In the genomic region with DNA sequence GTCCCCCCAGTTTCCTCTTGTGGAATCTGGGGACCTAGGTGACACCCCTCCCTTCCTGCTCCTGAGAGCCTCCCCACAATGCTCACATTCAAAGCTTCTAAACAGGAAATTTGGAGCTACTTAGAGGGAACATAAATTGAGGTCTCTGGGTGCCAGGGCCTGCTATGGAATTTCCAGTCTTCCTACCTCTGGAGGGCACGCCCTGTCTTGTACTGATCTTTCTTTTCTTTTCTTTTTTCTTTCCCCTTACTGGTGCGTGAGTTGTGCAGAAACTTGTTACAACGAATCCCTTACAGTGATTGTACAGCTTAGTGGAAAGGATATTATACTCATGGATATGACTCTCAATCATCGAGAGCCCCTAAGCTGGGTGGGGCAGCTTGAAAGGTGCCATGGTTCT, we compare ENCODE assay signal across 23 mouse cellular contexts. TPM values are rescaled to one million over a fixed set of nuclear protein-coding genes. Genes with fewer than 3 reads are reported as not detected.
"Had no signal": no experiment of that assay in that cellular context is flagged by ENCODE, and none has a peak within 500 bp of the region (broad histone marks: within the 10 kb centered on the region; RNA-seq: fewer than 3 reads in every experiment).

No protein-coding gene starts in this region.

- H3K4me3 ChIP-seq: liver, embryonic 12.5 days; liver, embryonic 15.5 days; lung, embryonic 15.5 days; megakaryocyte, embryonic 14.5 days; midbrain, embryonic 10.5 days; midbrain, embryonic 13.5 days had no signal

- H3K9ac ChIP-seq: liver, embryonic 12.5 days; liver, embryonic 15.5 days; lung, embryonic 15.5 days; midbrain, embryonic 13.5 days had no signal

- H3K27ac ChIP-seq: liver, embryonic 12.5 days; liver, embryonic 15.5 days; lung, embryonic 15.5 days; midbrain, embryonic 10.5 days; midbrain, embryonic 13.5 days had no signal

- ATAC-seq: intestine, embryonic 16.5 days; liver, embryonic 12.5 days; midbrain, embryonic 13.5 days had no signal

- H3K9me3 ChIP-seq: liver, embryonic 12.5 days; liver, embryonic 15.5 days; lung, embryonic 15.5 days; midbrain, embryonic 10.5 days had no signal

- H3K4me2 ChIP-seq: liver, embryonic 12.5 days; liver, embryonic 15.5 days; lung, embryonic 15.5 days; midbrain, embryonic 13.5 days had no signal

- H3K27me3 ChIP-seq: liver, embryonic 12.5 days; lung, embryonic 15.5 days; midbrain, embryonic 13.5 days had no signal

- DNase-seq: kidney, adult 18-20 months; kidney, adult 9 months; kidney, postnatal 14 days; kidney, postnatal 4 days; liver; lung, adult 18-20 months; lung, postnatal 10 days; lung, postnatal 36 days; thymus, postnatal 14 days; thymus, postnatal 4 days had no signal

- H3K4me1 ChIP-seq: liver, embryonic 12.5 days; liver, embryonic 15.5 days; lung, embryonic 15.5 days; midbrain, embryonic 10.5 days; midbrain, embryonic 13.5 days had no signal

- H3K36me3 ChIP-seq: liver, embryonic 12.5 days; liver, embryonic 15.5 days; lung, embryonic 15.5 days; midbrain, embryonic 10.5 days; midbrain, embryonic 13.5 days had no signal

RNA-seq across cellular contexts. Expression of gene Hcar2, which starts 4.3 kb away (rescaled TPM):
- total RNA-seq: left cerebral cortex, postnatal 25 days; midbrain, postnatal 0 days had no signal
- polyA plus RNA-seq: kidney, embryonic 16.5 days; limb, embryonic 11.5 days; midbrain, embryonic 10.5 days; midbrain, embryonic 13.5 days; midbrain, postnatal 0 days; neural tube, embryonic 14.5 days had no signal

RNA-seq across cellular contexts. Expression of gene Hcar1, which starts 10.2 kb away (rescaled TPM):
- polyA plus RNA-seq: midbrain, embryonic 10.5 days; neural tube, embryonic 11.5 days had no signal

RNA-seq across cellular contexts. Expression of gene Gm43518, which starts 57.6 kb away (rescaled TPM):
- total RNA-seq: midbrain, postnatal 0 days had no signal
- polyA plus RNA-seq: neural tube, embryonic 11.5 days had no signal
